Mouse (Mus musculus): ENCODE measurements around the gene Plod3.

Gene Plod3

GRCm38 (mm10) chr5:136979762-136980161 lies 7.1 kb upstream of the Plod3 start:
- POLR2A ChIA-PET: interaction anchor here in 2 of 4 experiments (1.1 to 38.8 kb wide), 3 partner anchors 10 to 33 kb away, joined by 3 to 1492 read pairs (median 3); partner anchors contain the start of genes Cldn15 (in 1 of the 2) and Fis1 (in 1 of the 2)
- CTCF ChIA-PET: interaction anchor here in 1 of 4 experiments (0.8 to 1.6 kb wide), 2 partner anchors 44 to 307 kb away, joined by 3 to 8 read pairs; partner anchors contain the start of gene Ache

- POLR2A ChIA-PET: interaction anchor here in 3 of 4 experiments (0.5 to 38.8 kb wide), 9 partner anchors 19 to 1260 kb away, joined by 3 to 1492 read pairs (median 4); partner anchors contain the start of genes Fis1 (in 2 of the 3), Ap1s1 (in 1 of the 3) and Cldn15 (in 1 of the 3)
These were observed 5.8 kb upstream of the Plod3 start for GRCm38 (mm10) chr5:136980974-136981373.

GRCm38 (mm10) chr5:136982338-136982930 lies 4.4 kb upstream of the Plod3 start:
- POLR2A ChIA-PET: interaction anchor here in 3 of 4 experiments (0.6 to 38.8 kb wide), 10 partner anchors 11 to 770 kb away, joined by 3 to 1492 read pairs (median 4); partner anchors contain the start of genes Cldn15 (in 1 of the 3) and Fis1 (in 1 of the 3)

More at GRCm38 (mm10) chr5:136980974-136981373, 5.8 kb upstream of the Plod3 start:
- CTCF ChIA-PET: interaction anchor here (0.5 to 2.9 kb wide), 38 partner anchors 8 to 1539 kb away, joined by 3 to 59 read pairs (median 3); partner anchors contain the start of genes Ache (in 1 of the 4), Cldn15 (in 1 of the 4) and Fis1 (in 1 of the 4)

GRCm38 (mm10) chr5:136984828-136985227 lies 2.0 kb upstream of the Plod3 start:
- ChIA-PET CTCF (interaction anchor here in 3 of 4 experiments (0.6 to 1.4 kb wide), 4 partner anchors 14 to 89 kb away, joined by 3 to 8 read pairs (median 4); no protein-coding TSS in a partner anchor), POLR2A (interaction anchor here in 3 of 4 experiments (0.6 to 38.8 kb wide), 5 partner anchors 8 to 323 kb away, joined by 3 to 1492 read pairs (median 3); partner anchors contain the start of genes Cldn15 (in 1 of the 3), Fis1 (in 1 of the 3) and Srrt (in 1 of the 3))

More at GRCm38 (mm10) chr5:136982338-136982930, 4.4 kb upstream of the Plod3 start:
- CTCF ChIA-PET: interaction anchor here (0.6 to 2.9 kb wide), 45 partner anchors 9 to 852 kb away, joined by 3 to 59 read pairs (median 5); partner anchors contain the start of genes Cldn15 (in 1 of the 4), Fis1 (in 1 of the 4) and Ift22 (in 1 of the 4)

- ChIA-PET CTCF (interaction anchor here (0.7 to 1.8 kb wide), 17 partner anchors 17 to 550 kb away, joined by 3 to 11 read pairs (median 3); partner anchors contain the start of genes Cldn15 (in 1 of the 4), Fis1 (in 1 of the 4) and Pop7 (in 1 of the 4)), POLR2A (interaction anchor here (0.5 to 2.2 kb wide), 44 partner anchors 8 to 346 kb away, joined by 3 to 21 read pairs (median 4); partner anchors contain the start of genes Ap1s1 (in 2 of the 4), Fis1 (in 2 of the 4), Cldn15 (in 1 of the 4) and Ift22 (in 1 of the 4))
These were observed 517 bp downstream of the Plod3 start for GRCm38 (mm10) chr5:136987138-136987933.

GRCm38 (mm10) chr5:136987934-136988271 lies 1.1 kb downstream of the Plod3 start, which contains the start of gene Znhit1:
TSS of gene Znhit1 (minus strand) at chr5:136988021.
- ChIA-PET CTCF (interaction anchor here in 3 of 4 experiments (0.7 to 1.8 kb wide), 7 partner anchors 21 to 145 kb away, joined by 3 to 11 read pairs (median 3); partner anchors contain the start of genes Cldn15 (in 1 of the 3) and Fis1 (in 1 of the 3)), POLR2A (interaction anchor here (0.6 to 2.2 kb wide), 24 partner anchors 8 to 320 kb away, joined by 3 to 21 read pairs (median 4); partner anchors contain the start of genes Fis1 (in 2 of the 4), Ap1s1 (in 1 of the 4), Ift22 (in 1 of the 4) and Srrt (in 1 of the 4))

- CTCF ChIA-PET: interaction anchor here in 2 of 4 experiments (0.9 to 1.8 kb wide), 2 partner anchors 35 to 52 kb away, joined by 4 read pairs; partner anchors contain the start of gene Fis1 (in 1 of the 2)
- POLR2A ChIA-PET: interaction anchor here in 1 of 4 experiments (0.6 to 1.6 kb wide), 2 partner anchors 33 to 35 kb away, joined by 6 to 21 read pairs; partner anchors contain the start of gene Fis1
These were observed 1.6 kb downstream of the Plod3 start for GRCm38 (mm10) chr5:136988420-136988819.

- POLR2A ChIA-PET: no interaction called here
- CTCF ChIA-PET: interaction anchor here in 1 of 4 experiments (0.9 kb wide), 1 partner anchor 9 kb away, joined by 3 read pairs; no protein-coding TSS in a partner anchor
These were observed 3.0 kb downstream of the Plod3 start for GRCm38 (mm10) chr5:136989801-136990200.

GRCm38 (mm10) chr5:136999449-136999848 lies 12.6 kb downstream of the Plod3 start:
- ChIA-PET POLR2A (interaction anchor here in 3 of 4 experiments (0.7 to 1.3 kb wide), 8 partner anchors 8 to 292 kb away, joined by 3 read pairs; partner anchors contain the start of genes Plod3 (in 1 of the 3) and Znhit1 (in 1 of the 3)), CTCF (interaction anchor here in 3 of 4 experiments (0.6 to 1.3 kb wide), 3 partner anchors 17 to 91 kb away, joined by 3 to 4 read pairs (median 3); partner anchors contain the start of gene Ift22 (in 1 of the 3))

GRCm38 (mm10) chr5:137000612-137001011 lies 13.8 kb downstream of the Plod3 start:
- ChIA-PET POLR2A (interaction anchor here in 3 of 4 experiments (0.6 to 1.6 kb wide), 8 partner anchors 8 to 1065 kb away, joined by 3 to 9 read pairs (median 3); no protein-coding TSS in a partner anchor), CTCF (interaction anchor here in 3 of 4 experiments (0.5 to 2.0 kb wide), 8 partner anchors 9 to 502 kb away, joined by 3 to 7 read pairs (median 4); partner anchors contain the start of gene Pop7 (in 1 of the 3))

GRCm38 (mm10) chr5:137007276-137007675 lies 20.5 kb downstream of the Plod3 start:
- POLR2A ChIA-PET: interaction anchor here in 2 of 4 experiments (0.9 to 1.4 kb wide), 2 partner anchors 15 to 23 kb away, joined by 3 read pairs; no protein-coding TSS in a partner anchor
- CTCF ChIA-PET: interaction anchor here (0.6 to 1.3 kb wide), 5 partner anchors 26 to 809 kb away, joined by 3 read pairs; no protein-coding TSS in a partner anchor

GRCm38 (mm10) chr5:137009988-137010387 lies 23.2 kb downstream of the Plod3 start:
- POLR2A ChIA-PET: interaction anchor here in 2 of 4 experiments (0.9 to 1.4 kb wide), 4 partner anchors 14 to 90 kb away, joined by 3 to 5 read pairs (median 4); no protein-coding TSS in a partner anchor
- CTCF ChIA-PET: interaction anchor here (0.5 to 2.3 kb wide), 32 partner anchors 9 to 647 kb away, joined by 3 to 10 read pairs (median 3); partner anchors contain the start of genes Ache (in 2 of the 4), Ap1s1 (in 1 of the 4), Pcolce (in 1 of the 4) and Plod3 (in 1 of the 4)

- CTCF ChIA-PET: interaction anchor here in 3 of 4 experiments (0.5 to 1.2 kb wide), 5 partner anchors 31 to 181 kb away, joined by 3 to 5 read pairs (median 4); no protein-coding TSS in a partner anchor
These were observed 25.7 kb downstream of the Plod3 start for GRCm38 (mm10) chr5:137012401-137012950.

GRCm38 (mm10) chr5:137015913-137016312 lies 29.1 kb downstream of the Plod3 start:
- POLR2A ChIA-PET: interaction anchor here in 1 of 4 experiments (0.6 kb wide), 1 partner anchor 112 kb away, joined by 4 read pairs; no protein-coding TSS in a partner anchor
- CTCF ChIA-PET: interaction anchor here in 1 of 4 experiments (1.9 kb wide), 1 partner anchor 9 kb away, joined by 5 read pairs; no protein-coding TSS in a partner anchor

More at GRCm38 (mm10) chr5:137012401-137012950, 25.7 kb downstream of the Plod3 start:
- POLR2A ChIA-PET: interaction anchor here in 2 of 4 experiments (0.6 to 1.6 kb wide), 6 partner anchors 12 to 1069 kb away, joined by 3 to 5 read pairs (median 4); no protein-coding TSS in a partner anchor

GRCm38 (mm10) chr5:137024318-137024717 lies 37.5 kb downstream of the Plod3 start:
- ChIA-PET POLR2A (interaction anchor here in 1 of 4 experiments (1.3 kb wide), 1 partner anchor 21 kb away, joined by 4 read pairs; the partner anchor contains the start of gene Ap1s1), CTCF (interaction anchor here in 3 of 4 experiments (0.6 to 1.8 kb wide), 6 partner anchors 9 to 241 kb away, joined by 3 to 7 read pairs (median 4); no protein-coding TSS in a partner anchor)

GRCm38 (mm10) chr5:137025132-137025531 lies 38.3 kb downstream of the Plod3 start:
- ChIA-PET POLR2A (interaction anchor here in 1 of 4 experiments (1.3 kb wide), 1 partner anchor 21 kb away, joined by 4 read pairs; the partner anchor contains the start of gene Ap1s1), CTCF (interaction anchor here in 2 of 4 experiments (0.7 to 1.8 kb wide), 4 partner anchors 9 to 48 kb away, joined by 3 to 5 read pairs (median 4); no protein-coding TSS in a partner anchor)

Data from embryonic stem cell, embryonic (primary cell).